Mouse (Mus musculus): ENCODE results near the gene Plpp3. TPM values are rescaled to one million over a fixed set of nuclear protein-coding genes. Genes with fewer than 3 reads are reported as not detected.

Plpp3 gene
- 58.5 TPM in 2 replicates for polyA plus RNA-seq (2015; fragmentation: Nextera tagmentation; extraction: Ambion mirVana)

- under 1% methylated on average over 70 of the region's 77 CpGs for WGBS
Measured at GRCm38 (mm10) chr4:105157276-105158168, at the start of gene Plpp3. Gene Plpp3 (plus strand): TSS chr4:105157347.

GRCm38 (mm10) chr4:105107943-105108640, 49.1 kb upstream of the Plpp3 start:
- ATAC-seq = no peak
- WGBS = 50% methylated on average over 12 of the region's 12 CpGs
- peaks cover 24% of the 10 kb centered on the region for H3K4me1 ChIP-seq (replicated peaks)
- H3K27ac ChIP-seq = no peak overlapping the region
- no peak overlapping the region for H3K9ac ChIP-seq (replicated peaks)
- peak overlapping the region; percentile 74 for H3K4me2 ChIP-seq (replicated peaks)
- H3K36me3 ChIP-seq = no peaks in the 10 kb centered on the region
- H3K27me3 ChIP-seq = no peaks in the 10 kb centered on the region
- no peaks in the 10 kb centered on the region for H3K9me3 ChIP-seq
- peak overlapping the region; percentile 76 for H3K4me3 ChIP-seq (replicated peaks)

More at GRCm38 (mm10) chr4:105157276-105158168, at the start of gene Plpp3:
- Histone ChIP-seq H3K4me2 (replicated peaks) (peak within 1 kb of the TSS; percentile 68), H3K27ac (peak within 1 kb of the TSS; percentile 91), H3K9me3 (no peaks in the 10 kb centered on the region), H3K27me3 (no peaks in the 10 kb centered on the region), H3K36me3 (peaks cover 4% of the 10 kb centered on the region; the same call in 1 of the 2 replicates), H3K9ac (replicated peaks) (peak within 1 kb of the TSS; percentile 91), H3K4me1 (replicated peaks) (peaks cover 36% of the 10 kb centered on the region), H3K4me3 (replicated peaks) (peak within 1 kb of the TSS; percentile 74)
- peak; percentile 87 for ATAC-seq

- 14% methylated on average over 5 of the region's 5 CpGs for WGBS
- peak overlapping the region; percentile 76 for H3K4me3 ChIP-seq (replicated peaks)
- 0 out of 2 replicates have a peak, but pooled peaks have one; percentile 7 for ATAC-seq
- no peaks in the 10 kb centered on the region for H3K9me3 ChIP-seq
- H3K9ac ChIP-seq (replicated peaks) = peak overlapping the region; percentile 87
- H3K27me3 ChIP-seq = no peaks in the 10 kb centered on the region
- H3K36me3 ChIP-seq = no peaks in the 10 kb centered on the region
- peaks cover 24% of the 10 kb centered on the region for H3K4me1 ChIP-seq (replicated peaks)
- peak overlapping the region; percentile 74 for H3K4me2 ChIP-seq (replicated peaks)
- no peak overlapping the region for H3K27ac ChIP-seq
Measured at GRCm38 (mm10) chr4:105108641-105109198, 48.4 kb upstream of the Plpp3 start.

- Histone ChIP-seq H3K4me2 (replicated peaks) (peak within 1 kb of the TSS; percentile 74), H3K4me1 (replicated peaks) (peaks cover 24% of the 10 kb centered on the region), H3K27ac (peak within 1 kb of the TSS; percentile 87), H3K27me3 (no peaks in the 10 kb centered on the region), H3K9ac (replicated peaks) (peak within 1 kb of the TSS; percentile 87), H3K4me3 (replicated peaks) (peak within 1 kb of the TSS; percentile 76), H3K9me3 (no peaks in the 10 kb centered on the region), H3K36me3 (no peaks in the 10 kb centered on the region)
- under 1% methylated on average over 63 of the region's 80 CpGs for WGBS
- ATAC-seq = peak; percentile 93
Measured at GRCm38 (mm10) chr4:105109199-105109989, 47.8 kb upstream of the Plpp3 start, which contains the start of gene Prkaa2. Gene Prkaa2 (minus strand): TSS chr4:105109890.

GRCm38 (mm10) chr4:105109990-105110683, 47.0 kb upstream of the Plpp3 start:
- Histone ChIP-seq H3K27ac (peak overlapping the region; percentile 87), H3K4me1 (replicated peaks) (peaks cover 24% of the 10 kb centered on the region), H3K9me3 (no peaks in the 10 kb centered on the region), H3K36me3 (no peaks in the 10 kb centered on the region), H3K27me3 (no peaks in the 10 kb centered on the region), H3K9ac (replicated peaks) (peak overlapping the region; percentile 87), H3K4me3 (replicated peaks) (peak overlapping the region; percentile 76), H3K4me2 (replicated peaks) (peak overlapping the region; percentile 74)
- 2% methylated on average over 24 of the region's 24 CpGs for WGBS
- ATAC-seq = peak; percentile 86

GRCm38 (mm10) chr4:105110684-105111035, 46.5 kb upstream of the Plpp3 start:
- H3K4me3 ChIP-seq (replicated peaks) = peak overlapping the region; percentile 76
- no peaks in the 10 kb centered on the region for H3K9me3 ChIP-seq
- 49% methylated on average over 4 of the region's 4 CpGs for WGBS
- H3K27ac ChIP-seq = peak overlapping the region; percentile 87
- H3K27me3 ChIP-seq = no peaks in the 10 kb centered on the region
- peaks cover 24% of the 10 kb centered on the region for H3K4me1 ChIP-seq (replicated peaks)
- peak overlapping the region; percentile 87 for H3K9ac ChIP-seq (replicated peaks)
- peak; percentile 25; the same call in 1 of the 2 replicates for ATAC-seq
- peak overlapping the region; percentile 74 for H3K4me2 ChIP-seq (replicated peaks)
- no peaks in the 10 kb centered on the region for H3K36me3 ChIP-seq

GRCm38 (mm10) chr4:105111770-105112169, 45.4 kb upstream of the Plpp3 start:
- Histone ChIP-seq H3K36me3 (no peaks in the 10 kb centered on the region), H3K27ac (no peak overlapping the region), H3K9me3 (no peaks in the 10 kb centered on the region), H3K4me3 (replicated peaks) (no peak overlapping the region), H3K4me2 (replicated peaks) (no peak overlapping the region), H3K4me1 (replicated peaks) (peaks cover 24% of the 10 kb centered on the region), H3K27me3 (no peaks in the 10 kb centered on the region), H3K9ac (replicated peaks) (no peak overlapping the region)
- WGBS = 93% methylated on average over 11 of the region's 11 CpGs
- ATAC-seq = no peak

GRCm38 (mm10) chr4:105113042-105113441, 44.1 kb upstream of the Plpp3 start:
- Histone ChIP-seq H3K27me3 (no peaks in the 10 kb centered on the region), H3K4me2 (replicated peaks) (no peak overlapping the region), H3K27ac (no peak overlapping the region), H3K36me3 (no peaks in the 10 kb centered on the region), H3K4me3 (replicated peaks) (no peak overlapping the region), H3K4me1 (replicated peaks) (peaks cover 20% of the 10 kb centered on the region), H3K9me3 (no peaks in the 10 kb centered on the region), H3K9ac (replicated peaks) (no peak overlapping the region)
- WGBS = 87% methylated on average over 5 of the region's 5 CpGs
- ATAC-seq = no peak

GRCm38 (mm10) chr4:105113468-105113867, 43.7 kb upstream of the Plpp3 start:
- Histone ChIP-seq H3K27ac (no peak overlapping the region), H3K27me3 (no peaks in the 10 kb centered on the region), H3K9ac (replicated peaks) (no peak overlapping the region), H3K9me3 (no peaks in the 10 kb centered on the region), H3K4me1 (replicated peaks) (peaks cover 16% of the 10 kb centered on the region), H3K4me2 (replicated peaks) (no peak overlapping the region), H3K4me3 (replicated peaks) (no peak overlapping the region), H3K36me3 (no peaks in the 10 kb centered on the region)
- no peak for ATAC-seq
- 87% methylated on average over 3 of the region's 3 CpGs for WGBS

- ATAC-seq = no peak
- H3K9me3 ChIP-seq = no peaks in the 10 kb centered on the region
- no peaks in the 10 kb centered on the region for H3K4me1 ChIP-seq (replicated peaks)
- H3K4me3 ChIP-seq (replicated peaks) = no peak overlapping the region
- H3K9ac ChIP-seq (replicated peaks) = no peak overlapping the region
- 67% methylated on average over 6 of the region's 6 CpGs for WGBS
- H3K4me2 ChIP-seq (replicated peaks) = no peak overlapping the region
- H3K27me3 ChIP-seq = no peaks in the 10 kb centered on the region
- no peak overlapping the region for H3K27ac ChIP-seq
- H3K36me3 ChIP-seq = no peaks in the 10 kb centered on the region
Measured at GRCm38 (mm10) chr4:105121081-105121480, 36.1 kb upstream of the Plpp3 start.

GRCm38 (mm10) chr4:105122429-105122828, 34.7 kb upstream of the Plpp3 start:
- no peaks in the 10 kb centered on the region for H3K9me3 ChIP-seq
- no peak overlapping the region for H3K27ac ChIP-seq
- H3K27me3 ChIP-seq = no peaks in the 10 kb centered on the region
- no peaks in the 10 kb centered on the region for H3K4me1 ChIP-seq (replicated peaks)
- 47% methylated on average over 8 of the region's 8 CpGs for WGBS
- H3K36me3 ChIP-seq = no peaks in the 10 kb centered on the region
- ATAC-seq = no peak
- no peak overlapping the region for H3K9ac ChIP-seq (replicated peaks)
- no peak overlapping the region for H3K4me3 ChIP-seq (replicated peaks)
- no peak overlapping the region for H3K4me2 ChIP-seq (replicated peaks)
